Comparison of ENCODE assay signal across 8 mouse cellular contexts in genomic region chr7:132996391-132996790, GRCm38 (mm10).
DNase-seq lines count a peak whose midpoint lies in the region; ATAC-seq and TF ChIP-seq lines count a peak whose summit lies in the region.

No protein-coding gene starts in this region.

- WGBS in forebrain, embryonic 11.5 days, result 92% methylated on average over 5 of the region's 5 CpGs
- 90% methylated on average over 5 of the region's 5 CpGs for WGBS in forebrain, embryonic 13.5 days
- WGBS in intestine, postnatal 0 days, result 81% methylated on average over 5 of the region's 5 CpGs

- H3K4me2 ChIP-seq in forebrain, embryonic 11.5 days (ENCODE audit: low read depth, low read length, severe bottlenecking), result no peak overlapping the region
- no peak overlapping the region for H3K4me2 ChIP-seq in forebrain, embryonic 13.5 days
- no peak overlapping the region for H3K4me2 ChIP-seq in intestine, postnatal 0 days (replicated peaks; ENCODE audit: low read depth)

- TF ChIP-seq POLR2A in MEL (IDR thresholded peaks at IDR 0.05; ENCODE audit: control insufficient read depth in 1 of 2, insufficient read depth in 1 of 2, low read depth in 1 of 2, low read length in 2 of 2, poor library complexity in 1 of 2), result no peak

- peak; percentile 43 for TF ChIP-seq RAD21 in MEL (IDR thresholded peaks at IDR 0.05; ENCODE audit: low read depth, low read length)

- intact Hi-C loops in left cerebral cortex, adult 2 months (cut with DNase I), result no loop called here
- intact Hi-C loops in left cerebral cortex, postnatal 10 days (cut with DNase I), result no loop called here

- no peak for TF ChIP-seq EP300 in MEL (IDR thresholded peaks at IDR 0.05; ENCODE audit: low read depth in 1 of 2, low read length in 2 of 2)

- no peaks in the 10 kb centered on the region for H3K9me3 ChIP-seq in forebrain, embryonic 11.5 days (ENCODE audit: control insufficient read depth, low read length)
- no peaks in the 10 kb centered on the region for H3K9me3 ChIP-seq in forebrain, embryonic 13.5 days (replicated peaks)
- H3K9me3 ChIP-seq in MEL (replicated peaks; ENCODE audit: insufficient read depth, low read length), result no peaks in the 10 kb centered on the region
- no peaks in the 10 kb centered on the region for H3K9me3 ChIP-seq in intestine, postnatal 0 days (ENCODE audit: control insufficient read depth)

- H3K9ac ChIP-seq in forebrain, embryonic 11.5 days (ENCODE audit: low read length), result no peak overlapping the region
- H3K9ac ChIP-seq in forebrain, embryonic 13.5 days, result no peak overlapping the region
- no peak overlapping the region for H3K9ac ChIP-seq in MEL (ENCODE audit: control insufficient read depth, low read depth, low read length, poor library complexity, severe bottlenecking)
- H3K9ac ChIP-seq in intestine, postnatal 0 days (ENCODE audit: low read depth, low read length), result no peak overlapping the region

- peak; percentile 65 for TF ChIP-seq CTCF in left cerebral cortex, adult 2 months (IDR thresholded peaks at IDR 0.05)
- peak; percentile 47 to 60 (median 56) for TF ChIP-seq CTCF in MEL (IDR thresholded peaks at IDR 0.05 in 2 of 3, conservative IDR thresholded peaks at IDR 0.05 in 1 of 3; ENCODE audit: control insufficient read depth in 1 of 3, insufficient read depth in 1 of 3, low read depth in 2 of 3, low read length in 3 of 3, poor library complexity in 1 of 3, severe bottlenecking in 1 of 3)
- TF ChIP-seq CTCF in intestine, postnatal 0 days (IDR thresholded peaks at IDR 0.05; ENCODE audit: low read depth), result peak; percentile 82

- no peak overlapping the region for H3K4me3 ChIP-seq in forebrain, embryonic 11.5 days (ENCODE audit: low read depth, low read length)
- no peak overlapping the region for H3K4me3 ChIP-seq in forebrain, embryonic 13.5 days
- H3K4me3 ChIP-seq in left cerebral cortex, adult 2 months, result no peak overlapping the region
- no peak overlapping the region for H3K4me3 ChIP-seq in MEL (ENCODE audit: control insufficient read depth in 1 of 2, insufficient read depth in 1 of 2, low read depth in 2 of 2, low read length in 2 of 2)
- no peak overlapping the region for H3K4me3 ChIP-seq in intestine, postnatal 0 days (ENCODE audit: low read depth, low read length)

- DNase-seq in forebrain, embryonic 11.5 days (ENCODE audit: low spot score), result peak; percentile 45
- DNase-seq in left cerebral cortex, adult 2 months (ENCODE audit: extremely low spot score in 1 of 2, low spot score in 2 of 2), result peak in 1 of 2 experiments; percentile 41
- no peak for DNase-seq in left cerebral cortex, adult 8-10 months (ENCODE audit: low spot score in 2 of 2)
- DNase-seq in MEL (ENCODE audit: low read depth, low spot score), result peak; percentile 42
- DNase-seq in left cerebral cortex, postnatal 10 days (ENCODE audit: extremely low spot score in 1 of 2, low spot score in 2 of 2), result no peak

- no peaks in the 10 kb centered on the region for H3K4me1 ChIP-seq in forebrain, embryonic 11.5 days (replicated peaks; ENCODE audit: control insufficient read depth, insufficient read depth, low read length)
- no peaks in the 10 kb centered on the region for H3K4me1 ChIP-seq in forebrain, embryonic 13.5 days
- H3K4me1 ChIP-seq in MEL (ENCODE audit: control insufficient read depth in 1 of 2, insufficient read depth in 2 of 2, low read length in 2 of 2), result no peaks in the 10 kb centered on the region
- no peaks in the 10 kb centered on the region for H3K4me1 ChIP-seq in intestine, postnatal 0 days (replicated peaks; ENCODE audit: control insufficient read depth, insufficient read depth, low read length)

- no peak for ATAC-seq in forebrain, embryonic 11.5 days (replicated peaks; ENCODE audit: low FRiP score)
- no peak for ATAC-seq in forebrain, embryonic 13.5 days
- no peak for ATAC-seq in intestine, postnatal 0 days
- ATAC-seq in monocyte, adult 5-6 weeks (replicated peaks; ENCODE audit: insufficient number of reproducible peaks, low FRiP score, low TSS enrichment, poor library complexity, severe bottlenecking), result no peak

- H3K27me3 ChIP-seq in forebrain, embryonic 11.5 days (ENCODE audit: control insufficient read depth, insufficient read depth, low read length), result no peaks in the 10 kb centered on the region
- no peaks in the 10 kb centered on the region for H3K27me3 ChIP-seq in forebrain, embryonic 13.5 days
- H3K27me3 ChIP-seq in MEL (ENCODE audit: control insufficient read depth in 1 of 2, insufficient read depth in 2 of 2, low read length in 2 of 2), result no peaks in the 10 kb centered on the region
- no peaks in the 10 kb centered on the region for H3K27me3 ChIP-seq in intestine, postnatal 0 days (replicated peaks; ENCODE audit: control insufficient read depth, insufficient read depth, low read length)

- no peaks in the 10 kb centered on the region for H3K79me2 ChIP-seq in MEL (ENCODE audit: control insufficient read depth, insufficient read depth, low read length, poor library complexity)

- H3K27ac ChIP-seq in forebrain, embryonic 11.5 days (ENCODE audit: low read depth, low read length), result no peak overlapping the region
- H3K27ac ChIP-seq in forebrain, embryonic 13.5 days, result no peak overlapping the region
- no peak overlapping the region for H3K27ac ChIP-seq in left cerebral cortex, adult 2 months
- no peak overlapping the region for H3K27ac ChIP-seq in MEL (ENCODE audit: control insufficient read depth, low read depth, low read length)
- no peak overlapping the region for H3K27ac ChIP-seq in intestine, postnatal 0 days (ENCODE audit: low read depth, low read length)

- H3K36me3 ChIP-seq in forebrain, embryonic 11.5 days (ENCODE audit: control insufficient read depth, insufficient read depth, low read length), result no peaks in the 10 kb centered on the region; the same call in 1 of the 2 replicates
- peaks cover 69% of the 10 kb centered on the region for H3K36me3 ChIP-seq in forebrain, embryonic 13.5 days (ENCODE audit: poor library complexity, severe bottlenecking)
- H3K36me3 ChIP-seq in MEL (ENCODE audit: control insufficient read depth in 1 of 2, insufficient read depth in 2 of 2, low read length in 2 of 2), result peaks cover 0 to 8% of the 10 kb centered on the region in 2 experiments; a peak in 2 of 4 replicates
- peaks cover 89% of the 10 kb centered on the region for H3K36me3 ChIP-seq in intestine, postnatal 0 days (ENCODE audit: control insufficient read depth, insufficient read depth)

TF ChIP-seq in MEL, 35 proteins besides CTCF, POLR2A, EP300 and RAD21:
- TF ChIP-seq ZC3H11A (IDR thresholded peaks at IDR 0.05; ENCODE audit: low read depth, low read length) (peak; percentile 18; the same call in 1 of the 2 replicates), MAFK (IDR thresholded peaks at IDR 0.05; ENCODE audit: borderline replicate concordance, low read depth, low read length) (no peak), USF1 (IDR thresholded peaks at IDR 0.05; ENCODE audit: low read depth, low read length) (peak; percentile 29; the same call in 1 of the 2 replicates), SMC3 (IDR thresholded peaks at IDR 0.05; ENCODE audit: low read depth, low read length) (peak; percentile 61)

Comparison
In these comparisons a context has a peak if more than half of its experiments do, and no peak if none do; other contexts are left out.
1. DNase-seq: peak in forebrain, embryonic 11.5 days (single experiment) and MEL (single experiment); none in left cerebral cortex, adult 8-10 months (0 of 2) and left cerebral cortex, postnatal 10 days (0 of 2).
2. Peak in every context shown above with its lines, with median percentiles within 50 percentile points of each other: CTCF ChIP-seq.